Comparison of ENCODE assay signal across 20 mouse cellular contexts in genomic region chr1:69506615-69507159, GRCm38 (mm10).
"Had no signal": no experiment of that assay in that cellular context is flagged by ENCODE, and none has a peak within 500 bp of the region (broad histone marks: within the 10 kb centered on the region; RNA-seq: fewer than 3 reads in every experiment).

No protein-coding gene starts in this region.

- ATAC-seq: hindbrain, embryonic 16.5 days; inflammation-experienced regulatory T-cells, adult 6 months; intestine, embryonic 15.5 days; intestine, postnatal 0 days had no signal

- H3K4me1 ChIP-seq: heart, embryonic 12.5 days; hindbrain, embryonic 10.5 days; hindbrain, embryonic 12.5 days; intestine, embryonic 15.5 days; limb, embryonic 13.5 days; limb, embryonic 15.5 days had no signal

- DNase-seq: heart, postnatal 4 days; kidney, adult 18-20 months; kidney, adult 8-10 months; kidney, postnatal 10 days; kidney, postnatal 25 days; kidney, postnatal 4 days; layer of hippocampus, postnatal 36 days; left cerebral cortex, postnatal 4 days had no signal

- H3K4me2 ChIP-seq: heart, embryonic 12.5 days; hindbrain, embryonic 12.5 days; hindbrain, embryonic 14.5 days; intestine, embryonic 15.5 days; limb, embryonic 13.5 days; limb, embryonic 15.5 days had no signal

- H3K27me3 ChIP-seq: heart, embryonic 12.5 days; hindbrain, embryonic 12.5 days; intestine, embryonic 15.5 days; limb, embryonic 13.5 days; limb, embryonic 15.5 days had no signal

- H3K9me3 ChIP-seq: heart, embryonic 10.5 days; heart, embryonic 12.5 days; hindbrain, embryonic 10.5 days; hindbrain, embryonic 12.5 days; intestine, embryonic 15.5 days; limb, embryonic 13.5 days; limb, embryonic 15.5 days had no signal

- H3K4me3 ChIP-seq: heart, embryonic 10.5 days; heart, embryonic 12.5 days; hindbrain, embryonic 10.5 days; hindbrain, embryonic 12.5 days; intestine, embryonic 15.5 days; layer of hippocampus, adult 2 months; limb, embryonic 13.5 days; limb, embryonic 15.5 days had no signal

- H3K9ac ChIP-seq: heart, embryonic 12.5 days; hindbrain, embryonic 12.5 days; hindbrain, embryonic 14.5 days; intestine, embryonic 15.5 days; limb, embryonic 13.5 days; limb, embryonic 15.5 days had no signal

- H3K36me3 ChIP-seq: heart, embryonic 10.5 days; heart, embryonic 12.5 days; hindbrain, embryonic 10.5 days; hindbrain, embryonic 12.5 days; intestine, embryonic 15.5 days; limb, embryonic 13.5 days; limb, embryonic 15.5 days had no signal

- H3K27ac ChIP-seq: heart, embryonic 10.5 days; hindbrain, embryonic 10.5 days; hindbrain, embryonic 12.5 days; hindbrain, embryonic 14.5 days; intestine, embryonic 15.5 days; layer of hippocampus, adult 2 months; limb, embryonic 13.5 days; limb, embryonic 15.5 days had no signal
